Mouse (Mus musculus): ENCODE measurements around the gene Myh7.
"Not testable (repeated sequence)": the region's sequence is repeated elsewhere in the genome, so short reads cannot be mapped to it uniquely, and the experiment has no call there.

The Myh7 gene

DNA sequence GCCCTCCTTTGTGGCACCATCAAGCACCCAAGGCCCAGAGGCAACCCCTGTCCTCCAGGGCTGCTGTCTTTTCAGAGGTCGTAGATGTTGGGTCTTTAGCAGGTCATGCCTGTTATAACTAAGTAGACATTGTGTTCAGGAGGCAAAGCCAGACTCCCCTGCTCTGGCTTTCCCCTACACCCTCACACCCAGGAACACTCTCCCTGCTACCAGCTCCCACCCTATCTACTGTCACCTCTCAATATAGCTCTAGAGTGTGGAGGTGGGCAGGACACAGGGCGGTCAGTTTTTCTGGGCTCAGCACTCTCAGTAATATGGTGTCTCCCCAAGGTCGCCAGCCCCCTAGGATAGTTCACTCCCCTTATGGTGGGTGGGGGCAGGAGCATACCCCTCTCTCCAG lies 26.6 kb downstream of the Myh7 start:
- DNase-seq = no peak

DNA sequence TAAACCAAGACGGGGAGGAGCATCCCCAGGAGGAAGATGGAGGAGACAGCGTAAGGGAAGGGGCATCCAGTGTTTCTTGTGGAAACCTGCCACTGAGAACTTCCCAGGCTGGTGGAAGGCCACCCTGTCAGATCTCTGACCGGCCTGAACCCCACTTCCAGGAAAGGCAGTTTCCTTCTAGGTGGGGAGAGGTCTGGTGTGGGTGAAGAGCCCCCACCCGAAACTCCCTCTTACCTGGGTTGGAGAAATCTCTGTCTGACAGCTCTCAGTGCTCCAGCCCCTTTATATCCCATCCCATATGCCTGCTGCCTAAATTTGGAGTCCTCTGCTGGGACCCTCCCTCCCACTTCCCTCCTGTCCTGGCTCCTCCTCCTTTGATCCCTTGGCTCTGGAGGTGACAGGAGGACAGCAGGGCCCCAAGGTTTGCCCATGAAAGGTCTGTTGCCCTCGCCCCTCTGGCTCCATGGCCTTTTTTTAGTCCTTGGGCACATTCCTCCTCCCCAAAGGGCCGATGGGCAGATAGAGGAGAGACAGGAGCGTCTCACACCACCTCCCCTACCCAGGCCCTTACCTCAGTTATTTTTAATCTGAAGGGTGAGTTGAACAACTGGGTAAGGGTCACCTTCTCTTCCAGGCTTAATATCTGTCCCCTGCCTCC lies 28.0 kb downstream of the Myh7 start, which contains the start of gene Myh6:
Gene Myh6 (minus strand): TSS at position 608 of the 658 bp plus-strand sequence.
- no peak for DNase-seq

DNA sequence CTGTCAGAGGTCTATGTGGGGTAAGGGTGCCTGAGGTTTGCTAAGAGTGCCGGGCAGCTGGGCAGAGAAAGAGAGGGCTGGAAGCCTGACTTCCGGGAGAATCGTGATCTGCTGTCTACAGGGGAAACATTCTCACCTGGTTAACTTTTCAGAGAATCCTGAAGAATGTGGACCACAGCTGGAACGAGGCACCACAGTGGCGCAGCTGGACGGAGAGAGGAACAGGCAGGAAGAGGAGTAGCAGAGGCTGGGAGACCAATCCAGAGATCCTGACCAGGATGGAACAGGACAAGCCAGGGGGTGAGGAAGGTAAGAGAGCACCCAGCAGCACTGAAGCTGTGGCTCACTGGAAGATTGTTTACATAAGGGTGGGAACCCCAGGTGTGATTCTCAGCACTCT lies 28.8 kb downstream of the Myh7 start:
- DNase-seq = no peak

DNA sequence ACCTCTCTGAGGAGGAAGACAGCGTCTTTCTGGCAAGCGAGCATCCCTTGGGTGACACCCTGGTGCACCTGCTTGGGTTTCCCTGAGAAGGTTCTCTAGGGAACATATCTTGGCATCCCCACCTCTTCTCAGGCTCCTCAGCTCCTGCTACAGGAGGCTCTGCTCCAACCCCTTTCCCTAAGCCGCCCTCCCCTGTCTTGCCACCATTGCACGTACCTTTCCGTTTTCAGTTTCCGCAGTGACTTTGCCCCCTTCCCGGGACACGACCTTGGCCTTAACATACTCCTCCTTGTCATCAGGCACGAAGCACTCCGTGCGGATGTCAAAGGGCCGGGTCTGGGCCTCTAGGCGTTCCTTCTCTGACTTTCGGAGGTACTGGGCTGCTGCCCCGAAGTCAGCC lies 29.4 kb downstream of the Myh7 start:
- DNase-seq = no peak

DNA sequence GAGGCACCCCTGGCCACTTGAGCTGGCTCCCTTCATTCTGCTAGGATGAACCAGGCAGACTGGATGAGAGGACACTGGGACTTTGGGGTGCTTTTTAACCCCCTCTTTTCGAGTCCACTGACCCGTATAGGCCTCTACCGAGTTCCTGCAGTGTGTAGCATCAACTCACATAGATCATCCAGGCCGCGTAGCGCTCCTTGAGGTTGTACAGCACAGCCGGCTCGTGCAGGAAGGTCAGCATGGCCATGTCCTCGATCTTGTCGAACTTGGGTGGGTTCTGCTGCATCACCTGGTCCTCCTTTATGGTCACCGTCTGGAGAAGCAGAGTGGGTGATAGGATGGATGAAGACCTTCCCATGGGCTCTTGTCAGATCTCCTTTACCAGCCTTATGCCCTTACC lies 30.7 kb downstream of the Myh7 start:
- no peak for DNase-seq

DNA sequence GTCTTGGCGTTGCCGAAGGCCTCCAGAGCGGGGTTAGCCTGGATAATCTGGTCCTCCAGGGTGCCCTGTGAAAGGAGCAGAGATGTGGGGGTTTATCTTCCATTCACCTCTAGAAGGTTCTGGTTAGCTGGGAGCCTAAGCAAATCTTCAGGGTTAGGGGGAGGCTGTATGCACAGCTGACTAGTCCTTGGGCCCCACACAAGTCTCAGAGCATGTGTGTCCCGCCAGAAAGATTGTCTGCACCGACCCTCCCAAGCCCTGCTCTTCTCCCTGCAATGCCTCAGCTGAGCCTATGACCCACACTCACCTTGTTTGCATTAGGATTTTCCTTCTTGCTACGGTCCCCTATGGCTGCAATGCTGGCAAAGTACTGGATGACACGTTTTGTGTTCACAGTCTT lies 31.7 kb downstream of the Myh7 start:
- DNase-seq = no peak

DNA sequence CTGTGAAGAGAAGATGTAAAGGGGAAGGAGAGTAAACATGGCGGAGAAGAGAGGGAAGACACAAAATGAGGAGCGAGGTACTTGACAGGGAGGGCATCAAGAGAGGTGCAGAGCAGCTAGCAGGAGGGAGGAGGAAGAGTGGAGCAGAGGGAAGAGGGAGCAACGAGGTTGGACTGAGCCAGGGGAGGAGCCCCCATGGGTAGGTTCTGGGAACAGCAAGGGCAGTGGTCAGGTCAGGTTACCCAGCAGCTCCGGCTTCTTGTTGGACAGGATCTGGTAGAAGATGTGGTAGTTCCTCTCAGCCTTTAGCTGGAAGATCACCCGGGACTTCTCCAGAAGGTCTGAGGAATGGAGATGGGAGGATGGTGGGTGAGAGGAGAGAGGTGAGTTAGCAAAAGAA lies 32.9 kb downstream of the Myh7 start:
- DNase-seq = no peak

DNA sequence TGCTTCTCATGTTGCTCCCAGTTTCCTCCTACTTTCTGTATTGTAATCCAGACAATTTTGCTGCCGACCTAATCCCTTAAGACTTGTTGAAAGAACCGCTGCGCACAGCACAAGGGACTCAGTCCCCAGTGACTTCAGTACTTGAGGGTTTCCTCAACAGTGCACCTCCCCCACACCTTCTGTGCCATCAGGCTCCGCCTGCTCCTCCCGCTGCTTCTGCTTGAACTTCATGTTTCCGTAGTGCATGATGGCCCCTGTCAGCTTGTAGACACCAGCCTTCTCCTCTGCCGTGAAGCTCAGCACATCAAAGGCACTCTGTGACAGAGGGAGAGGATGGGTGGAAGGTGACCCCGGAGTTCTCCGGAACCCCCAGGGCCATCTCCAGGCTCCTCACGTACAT lies 33.7 kb downstream of the Myh7 start:
- peak; percentile 9 for DNase-seq

DNA sequence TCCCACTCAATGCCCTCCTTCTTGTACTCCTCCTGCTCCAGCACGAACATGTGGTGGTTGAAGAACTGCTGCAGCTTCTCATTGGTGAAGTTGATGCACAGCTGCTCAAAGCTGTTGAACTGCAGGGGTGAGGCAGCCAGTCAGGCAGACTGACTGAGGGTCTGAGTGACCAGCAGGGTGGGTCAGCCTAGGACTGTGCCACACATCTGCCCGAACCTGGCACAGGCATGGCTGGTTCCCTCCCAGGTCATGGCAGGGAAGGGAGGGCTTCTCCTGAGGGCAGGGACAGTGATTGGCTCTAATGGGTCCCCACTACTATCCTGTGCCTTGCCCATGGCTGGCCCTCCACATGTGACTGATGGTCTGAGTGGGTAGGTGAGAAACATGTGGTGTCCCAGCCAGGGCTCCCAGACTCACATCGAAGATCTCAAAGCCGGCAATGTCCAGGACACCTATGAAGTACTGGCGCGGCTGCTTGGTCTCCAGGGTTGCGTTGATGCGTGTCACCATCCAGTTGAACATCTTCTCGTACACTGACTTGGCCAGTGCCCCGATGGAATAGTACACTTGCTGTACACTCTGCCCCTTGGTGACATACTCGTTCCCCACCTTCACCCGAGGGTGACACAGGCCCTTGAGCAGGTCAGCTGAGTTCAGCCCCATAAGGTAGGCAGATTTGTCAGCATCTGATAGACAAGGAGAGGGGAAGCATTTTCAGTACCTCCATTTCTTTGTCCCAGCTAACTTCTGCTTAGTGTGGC lies 34.4 kb downstream of the Myh7 start:
- not testable (repeated sequence) for DNase-seq

DNA sequence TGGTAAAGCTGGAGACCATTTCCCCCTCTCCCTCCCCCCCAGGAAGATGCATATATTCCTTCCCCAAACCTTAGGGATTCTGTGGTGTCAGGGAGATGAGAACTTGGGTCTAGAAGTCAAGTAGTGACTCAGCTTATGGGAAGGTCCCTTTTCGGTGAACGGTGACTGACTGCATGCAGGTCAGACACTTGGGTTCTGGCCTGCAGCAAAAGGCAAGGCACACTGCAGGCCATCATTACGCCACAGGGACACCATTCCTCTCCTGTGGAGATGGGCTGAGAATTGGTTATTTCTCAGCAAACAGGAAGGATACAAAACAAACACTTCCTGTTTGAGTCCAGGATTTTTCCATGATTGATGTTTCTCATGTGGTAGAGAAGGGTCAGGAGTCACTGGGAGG lies 35.2 kb downstream of the Myh7 start:
- DNase-seq = no peak

DNA sequence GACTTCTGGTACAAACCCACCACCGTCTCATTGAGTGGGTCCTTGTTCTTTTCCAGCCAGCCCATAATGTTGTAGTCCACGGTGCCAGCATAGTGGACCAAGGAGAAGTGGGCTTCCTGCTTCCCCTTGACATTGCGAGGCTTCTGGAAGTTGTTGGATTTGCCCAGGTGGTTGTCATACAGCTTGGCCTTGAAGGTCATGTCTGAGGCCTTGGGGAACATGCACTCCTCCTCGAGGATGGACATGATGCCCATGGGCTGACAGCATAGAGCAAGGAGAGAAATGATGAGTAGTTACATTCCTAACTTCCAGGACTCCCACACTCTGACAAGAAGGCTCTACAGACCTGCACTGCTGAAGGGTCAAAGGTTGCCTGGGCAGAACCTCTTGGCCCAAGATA lies 35.9 kb downstream of the Myh7 start:
- DNase-seq = no peak

DNA sequence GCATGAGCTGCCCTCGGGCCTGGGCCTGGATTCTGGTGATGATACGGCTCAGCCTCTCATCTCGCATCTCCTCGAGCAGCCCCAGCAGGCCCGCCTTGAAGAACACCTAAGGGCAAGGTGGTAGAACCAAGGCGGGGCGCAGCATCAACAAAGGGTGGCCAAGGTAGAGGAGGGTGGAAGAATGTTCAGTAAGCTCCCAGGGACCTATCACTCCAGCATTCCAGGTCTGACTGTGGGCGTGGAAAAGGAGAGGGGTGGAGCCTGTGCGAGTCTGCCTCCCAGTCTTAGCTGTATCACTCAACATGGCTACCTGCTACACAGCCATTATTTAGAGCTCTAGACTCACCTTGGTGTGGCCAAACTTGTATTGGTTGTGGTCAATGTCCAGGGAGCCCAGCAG lies 37.9 kb downstream of the Myh7 start:
- no peak for DNase-seq

DNA sequence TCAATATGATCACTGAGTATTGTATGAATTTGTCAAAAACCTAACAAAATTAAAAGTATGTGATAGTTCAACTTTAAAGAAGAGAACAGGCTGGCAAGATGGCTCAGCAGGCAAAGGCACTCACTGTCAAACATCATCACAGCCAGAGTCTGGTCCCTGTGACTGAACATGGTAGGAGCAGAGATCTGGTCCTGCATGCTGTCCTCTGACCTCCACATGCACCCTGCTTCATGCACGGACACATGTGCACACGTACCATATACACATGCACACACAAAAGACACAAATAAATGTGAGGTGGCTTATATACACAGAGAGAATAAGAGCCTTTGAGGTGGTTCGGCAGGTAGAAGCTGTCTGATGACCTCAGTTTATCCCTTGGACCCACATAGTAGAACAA lies 38.9 kb downstream of the Myh7 start:
- DNase-seq = no peak

DNA sequence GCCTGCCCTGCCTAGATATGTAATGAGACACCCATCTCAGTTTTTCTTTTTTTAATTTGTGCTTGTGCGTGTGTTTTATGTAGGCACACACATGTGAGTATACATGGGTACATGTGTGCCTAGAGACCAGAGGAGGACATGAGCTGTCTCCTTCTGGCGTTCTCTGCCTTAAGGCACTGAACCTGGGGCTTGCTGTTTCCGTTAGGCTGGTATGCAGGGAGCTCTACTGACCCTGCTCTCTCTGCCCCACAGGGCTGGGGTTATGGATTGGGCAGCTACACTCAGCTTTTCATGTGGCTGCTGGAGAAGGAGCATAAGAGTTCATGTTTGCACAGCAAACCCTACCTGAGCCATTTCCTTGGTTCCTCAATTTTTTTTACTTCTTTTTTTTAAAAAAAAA lies 40.0 kb downstream of the Myh7 start:
- DNase-seq = no peak

DNA sequence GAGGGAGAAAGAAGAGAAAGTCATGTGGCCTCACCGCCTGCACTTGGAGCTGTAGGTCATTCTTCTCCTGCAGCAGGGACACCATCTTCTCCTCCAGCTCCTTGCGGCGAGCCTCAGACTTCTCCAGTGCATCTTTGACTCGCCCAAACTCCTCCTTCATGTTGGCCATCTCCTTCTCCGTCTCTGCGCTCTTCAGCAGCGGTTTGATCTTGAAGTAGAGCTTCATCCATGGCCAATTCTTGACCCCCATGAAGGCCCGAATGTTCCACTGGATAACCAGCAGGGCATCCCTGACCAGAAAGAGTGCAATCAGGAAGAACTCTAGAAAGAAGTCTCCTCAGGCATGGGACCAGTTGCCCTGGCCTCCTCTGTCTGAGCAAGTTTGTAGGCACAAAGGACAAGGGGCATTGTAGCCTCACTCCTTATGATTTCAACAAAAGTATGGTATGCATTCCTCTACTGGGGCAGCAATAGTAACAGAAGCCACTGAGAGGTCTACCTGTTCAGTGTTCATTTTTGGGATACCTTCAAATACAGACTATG lies 40.7 kb downstream of the Myh7 start:
- no peak for DNase-seq

DNA sequence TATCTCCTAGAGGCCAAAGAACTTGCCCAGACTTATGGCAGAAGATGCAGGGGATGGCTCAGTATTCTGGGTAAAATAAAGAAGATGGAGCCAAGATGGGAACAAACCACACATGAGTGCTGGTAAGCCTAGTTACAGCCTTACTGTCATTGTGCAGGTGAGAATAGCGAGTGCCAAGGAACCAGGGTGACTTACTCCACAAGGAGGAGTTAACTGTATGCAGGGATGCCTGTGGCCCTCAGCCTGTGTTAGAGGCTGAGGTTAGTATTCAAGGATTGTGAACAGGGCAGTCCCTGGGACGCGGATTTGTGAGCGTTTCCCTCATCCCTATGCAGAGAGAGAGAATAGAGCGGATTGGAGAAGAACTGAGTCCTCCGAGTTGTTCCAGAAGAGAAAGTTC lies 42.8 kb downstream of the Myh7 start:
- no peak for DNase-seq

DNA sequence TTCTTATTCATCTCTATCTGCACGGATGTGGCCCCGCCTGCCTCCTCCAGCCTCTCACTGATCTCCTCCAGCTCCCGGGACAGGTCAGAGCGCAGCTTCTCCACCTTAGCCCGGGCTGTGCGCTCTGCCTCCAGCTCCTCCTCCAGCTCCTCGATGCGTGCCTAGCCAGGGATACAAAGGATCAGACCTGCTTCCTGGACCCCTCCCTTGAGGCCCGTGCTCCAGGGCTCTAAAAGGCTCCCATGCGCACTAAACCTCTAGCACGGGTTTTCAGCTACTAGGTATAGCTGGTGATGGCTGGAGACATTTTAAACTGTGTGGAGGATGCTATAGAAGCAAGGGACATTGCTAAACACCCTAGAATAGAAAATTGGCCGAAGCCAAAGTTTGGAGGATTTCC lies 43.9 kb downstream of the Myh7 start:
- DNase-seq = no peak

DNA sequence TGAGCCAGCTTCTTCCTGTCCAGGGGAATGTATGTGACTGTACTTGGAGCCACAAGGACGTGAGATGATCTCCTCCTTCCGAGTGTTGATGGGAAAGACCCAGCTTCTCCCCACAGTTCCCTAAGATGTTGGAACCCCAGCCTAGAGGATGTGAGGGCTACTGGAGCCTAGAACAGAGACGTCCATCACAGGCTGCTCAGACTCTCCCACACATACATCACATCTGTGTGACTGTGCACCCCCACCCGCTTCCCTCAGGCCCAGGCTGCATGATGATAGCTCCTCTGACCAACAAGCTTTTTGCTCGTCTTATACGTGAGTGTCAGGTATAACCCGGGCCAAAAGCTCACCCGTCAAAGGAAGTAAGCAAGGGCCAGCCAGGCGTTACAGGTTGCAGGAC lies 45.6 kb downstream of the Myh7 start:
- no peak for DNase-seq

DNA sequence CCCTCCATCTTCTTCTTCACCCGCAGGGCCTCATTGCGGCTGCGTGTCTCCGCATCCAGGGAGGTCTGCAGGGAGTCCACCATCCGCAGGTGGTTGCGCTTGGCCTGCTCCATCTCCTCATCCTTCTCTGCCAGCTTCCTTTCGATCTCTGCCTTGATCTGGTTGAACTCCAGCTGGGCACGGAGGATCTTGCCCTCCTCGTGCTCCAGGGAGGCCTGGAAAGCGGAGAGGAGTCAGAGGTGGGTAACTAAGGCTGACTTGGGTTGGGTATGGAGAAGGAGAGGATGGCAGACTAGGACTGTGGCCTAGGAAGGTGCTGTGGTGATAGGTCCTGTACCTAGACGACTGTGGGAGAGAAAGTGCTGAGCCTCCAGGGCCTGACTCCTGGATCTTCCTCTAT lies 47.4 kb downstream of the Myh7 start:
- DNase-seq = not testable (repeated sequence)

DNA sequence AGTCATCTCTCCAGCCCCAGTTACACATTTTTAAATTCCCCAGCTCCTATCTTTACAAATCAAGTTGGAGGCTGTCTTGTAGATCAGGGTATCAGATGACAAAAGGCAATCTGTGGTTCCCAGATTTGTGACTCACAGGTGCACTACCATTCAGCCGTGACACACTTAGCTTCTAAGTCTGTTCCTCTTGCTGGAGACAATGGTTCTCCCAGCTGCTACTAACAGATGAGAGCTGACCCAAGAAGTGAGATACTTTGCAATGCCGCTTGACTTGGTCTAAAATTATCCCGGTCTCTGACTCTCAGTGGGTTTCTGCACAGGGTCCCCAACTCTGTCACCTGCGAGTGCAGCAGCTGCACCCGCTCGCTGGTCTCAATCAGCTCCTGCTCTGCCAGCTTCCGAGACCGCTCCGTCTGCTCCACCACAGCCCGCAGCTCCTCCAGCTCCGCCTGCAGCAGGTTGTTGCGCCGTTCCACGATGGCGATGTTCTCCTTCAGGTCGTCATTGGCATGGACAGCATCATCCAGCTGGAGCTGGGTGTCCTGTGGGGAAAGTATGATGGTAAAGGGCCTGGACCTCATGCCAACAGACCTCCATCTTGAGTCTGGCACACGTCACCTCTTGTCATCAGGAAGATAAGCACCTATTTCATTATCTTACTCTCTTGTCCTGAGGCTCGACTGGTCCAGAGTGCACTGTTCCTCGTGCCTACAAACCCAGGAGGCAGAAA lies 48.3 kb downstream of the Myh7 start:
- no peak for DNase-seq

DNA sequence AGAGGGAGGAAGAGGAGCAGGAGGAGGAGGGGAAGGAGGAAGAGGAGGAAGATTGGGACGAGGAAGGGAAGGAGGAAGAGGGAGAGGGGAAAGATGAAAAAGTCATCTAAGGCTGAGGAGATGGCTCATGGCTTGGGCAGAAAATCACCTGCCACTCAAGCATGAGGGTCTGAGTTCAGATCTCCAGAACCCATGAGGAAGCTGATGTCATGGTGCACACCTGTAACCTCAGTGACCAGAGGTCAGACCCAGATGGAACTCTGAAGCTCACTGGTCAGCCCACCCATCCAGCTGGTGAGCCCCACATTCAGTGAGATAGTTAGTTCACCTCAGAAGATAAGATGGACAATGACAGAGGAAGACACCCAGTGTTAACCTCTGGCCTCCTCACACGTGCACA lies 49.5 kb downstream of the Myh7 start:
- no peak for DNase-seq

DNA sequence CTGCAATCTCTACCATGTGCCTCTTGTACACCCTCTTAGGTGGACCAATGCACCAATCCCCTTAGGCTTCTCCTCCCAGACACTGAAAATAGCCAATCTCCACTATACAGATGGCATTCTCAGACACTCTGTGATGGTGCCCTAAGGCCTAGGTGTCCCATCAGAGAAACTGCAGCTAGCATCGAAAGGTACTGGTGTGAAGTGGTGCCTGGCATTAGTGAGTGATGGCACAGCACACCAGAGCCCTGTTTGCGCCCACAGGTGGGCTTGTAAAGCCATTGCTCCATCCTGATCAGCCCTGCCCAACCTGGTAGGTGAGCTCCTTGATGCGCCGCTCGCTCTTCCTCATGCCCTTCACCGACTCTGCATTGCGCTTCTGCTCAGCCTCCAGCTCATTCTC lies 50.5 kb downstream of the Myh7 start:
- DNase-seq = no peak

DNA sequence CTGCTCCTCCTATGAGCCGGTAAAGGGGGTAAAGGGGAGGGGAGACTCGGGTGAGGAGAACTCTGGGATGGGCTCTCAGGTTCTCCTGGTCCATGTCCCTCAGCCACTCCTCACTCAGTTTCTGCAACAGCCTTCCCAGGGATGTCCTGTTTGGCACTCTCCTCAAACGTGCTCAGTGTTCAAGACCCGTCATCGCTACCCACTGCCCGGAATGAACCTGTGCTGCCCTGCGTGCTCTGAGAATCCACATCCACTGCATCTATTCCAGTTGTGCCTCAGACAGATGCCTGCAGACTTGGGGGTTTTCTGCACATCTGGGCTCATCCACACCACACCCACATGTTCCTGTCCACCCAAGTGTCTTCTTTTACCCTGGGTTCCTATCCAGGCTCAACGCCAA lies 51.9 kb downstream of the Myh7 start:
- DNase-seq = no peak
